Mouse (Mus musculus) testis, adult 2 months (tissue): ENCODE results near the gene Jazf1.

Experiments used
- CTCF ChIP-seq: fragments of 200-500 bp; IDR thresholded peaks from 2 replicates; pipeline ENCODE4 v1.5.1; 2012; ENCODE audit warnings: low read depth, mild to moderate bottlenecking, inconsistent platforms, low read length, moderate library complexity; ENCODE audit not compliant: control insufficient read depth, insufficient read depth, insufficient replicate concordance
- POLR2A ChIP-seq: fragments of 200-500 bp; IDR thresholded peaks from 2 replicates; pipeline ENCODE4 v1.6.1; 2012; ENCODE audit warnings: low read depth, mild to moderate bottlenecking, inconsistent platforms, low read length, moderate library complexity; ENCODE audit not compliant: control insufficient read depth

GRCm38 (mm10) chr6:52846314-52846713, 222.1 kb downstream of the Jazf1 start:
- TF ChIP-seq CTCF (no peak), POLR2A (no peak)
